Mouse (Mus musculus) myocyte (in vitro differentiated cells): ENCODE data around the gene Nxf1. TPM values are rescaled to one million over a fixed set of nuclear protein-coding genes. Genes with fewer than 3 reads are reported as not detected.

Experiments used
- H3K27me3 ChIP-seq: one replicate; pipeline ENCODE4 v1.6.1; 2011; ENCODE audit not compliant: control insufficient read depth, insufficient read depth, insufficient read length
- H3K36me3 ChIP-seq: one replicate; pipeline ENCODE4 v1.6.1; 2011; ENCODE audit not compliant: control insufficient read depth, insufficient read depth
- H3K4me2 ChIP-seq: one replicate; pipeline ENCODE4 v1.6.1; 2011; ENCODE audit warnings: low read depth, control low read depth
- H3K4me3 ChIP-seq: one replicate; pipeline ENCODE4 v1.5.1; 2011; ENCODE audit warnings: mild to moderate bottlenecking, control low read depth, moderate library complexity
- H3K79me2 ChIP-seq: one replicate; pipeline ENCODE4 v1.6.1; 2011; ENCODE audit not compliant: control insufficient read depth, insufficient read depth
- H3ac ChIP-seq: one replicate; pipeline ENCODE4 v1.6.1; 2011; ENCODE audit not compliant: control insufficient read depth, insufficient read length
- CEBPB ChIP-seq: IDR thresholded peaks from 2 replicates; pipeline ENCODE4 v1.6.1; 2011; ENCODE audit warnings: mild to moderate bottlenecking, moderate library complexity; ENCODE audit not compliant: poor library complexity, insufficient read depth, severe bottlenecking
- E2F4 ChIP-seq: IDR thresholded peaks from one replicate; pipeline ENCODE4 v1.6.1; 2011; ENCODE audit warnings: mild to moderate bottlenecking, control low read depth, moderate library complexity; ENCODE audit not compliant: insufficient read depth
- MAX ChIP-seq: IDR thresholded peaks from one replicate; pipeline ENCODE4 v1.6.1; 2011; ENCODE audit warnings: low read depth, mild to moderate bottlenecking, control low read depth
- MYOD1 ChIP-seq, 3 experiments: IDR thresholded peaks; one replicate each; pipeline ENCODE4 v1.6.1; 2011; ENCODE audit warnings: control low read depth in 2 of 3, low read depth in 2 of 3, mild to moderate bottlenecking in 2 of 3, moderate library complexity in 1 of 3; ENCODE audit not compliant: insufficient read length in 2 of 3, control insufficient read depth in 1 of 3
- MYOG ChIP-seq, 3 experiments: IDR thresholded peaks; one replicate each; pipeline ENCODE4 v1.6.1; 2011; ENCODE audit warnings: control low read depth in 2 of 3, low read depth in 2 of 3, mild to moderate bottlenecking in 2 of 3; ENCODE audit not compliant: insufficient read length in 2 of 3, control insufficient read depth in 1 of 3, insufficient read depth in 1 of 3
- POLR2A ChIP-seq: IDR thresholded peaks from one replicate; pipeline ENCODE4 v1.6.1; 2011; ENCODE audit warnings: low read depth, mild to moderate bottlenecking, control low read depth, moderate library complexity; ENCODE audit not compliant: insufficient read length
- POLR2AphosphoS2 ChIP-seq: IDR thresholded peaks from one replicate; pipeline ENCODE4 v1.6.1; 2011; ENCODE audit warnings: low read depth, control low read depth; ENCODE audit not compliant: insufficient read length
- REST ChIP-seq: IDR thresholded peaks from one replicate; pipeline ENCODE4 v1.6.1; 2011; ENCODE audit warnings: mild to moderate bottlenecking, control low read depth, moderate library complexity; ENCODE audit not compliant: insufficient read depth, insufficient read length
- SRF ChIP-seq: IDR thresholded peaks from one replicate; pipeline ENCODE4 v1.6.1; 2011; ENCODE audit warnings: low read depth; ENCODE audit not compliant: control insufficient read depth, insufficient read length
- TCF12 ChIP-seq: IDR thresholded peaks from one replicate; pipeline ENCODE4 v1.6.1; 2011; ENCODE audit warnings: mild to moderate bottlenecking, control low read depth; ENCODE audit not compliant: poor library complexity, insufficient read depth, severe bottlenecking
- TCF3 ChIP-seq: IDR thresholded peaks from one replicate; pipeline ENCODE4 v1.6.1; 2011; ENCODE audit warnings: low read depth, control low read depth; ENCODE audit not compliant: insufficient read length
- USF1 ChIP-seq: IDR thresholded peaks from one replicate; pipeline ENCODE4 v1.6.1; 2011; ENCODE audit warnings: low read depth, mild to moderate bottlenecking, control low read depth, moderate library complexity
- polyA plus RNA-seq: library from polyadenylated mRNA; unstranded; fragments of >200 nt; fragmentation: generic; extraction: Trizol; gene quantifications from one replicate; pipeline ENCODE4 v1.2.1, GENCODE M21; 2012; ENCODE audit warnings: missing spikeins

The Nxf1 gene
- polyA plus RNA-seq, 1 experiment = 64.3 TPM

DNA sequence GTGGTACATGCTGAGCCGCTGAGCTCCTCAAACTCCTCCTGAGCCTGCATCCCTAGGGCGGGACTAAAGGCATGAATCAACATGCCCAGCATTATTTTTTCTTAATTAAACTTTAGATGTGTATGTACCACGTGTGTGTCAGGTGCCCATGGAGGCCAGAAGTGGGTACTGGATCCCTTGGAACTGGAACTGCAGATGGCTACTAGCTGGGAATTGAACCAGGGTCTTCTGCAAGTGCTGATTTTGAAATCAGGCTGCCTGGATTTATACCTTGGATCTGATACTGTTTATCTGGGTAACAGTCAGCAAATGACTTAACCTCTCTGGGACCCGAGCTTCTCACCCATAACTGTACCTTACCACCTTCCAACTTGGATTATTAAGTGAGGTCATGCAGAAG is 34.9 kb upstream of the Nxf1 start:
- peak overlapping the region; percentile 97 for H3K4me3 ChIP-seq
- peak overlapping the region; percentile 26 for H3ac ChIP-seq
- H3K27me3 ChIP-seq = no peaks in the 10 kb centered on the region
- H3K4me2 ChIP-seq = peak overlapping the region; percentile 67
- peaks cover 34% of the 10 kb centered on the region for H3K36me3 ChIP-seq
- H3K79me2 ChIP-seq = peaks cover 65% of the 10 kb centered on the region
- TF ChIP-seq REST = no peak

DNA sequence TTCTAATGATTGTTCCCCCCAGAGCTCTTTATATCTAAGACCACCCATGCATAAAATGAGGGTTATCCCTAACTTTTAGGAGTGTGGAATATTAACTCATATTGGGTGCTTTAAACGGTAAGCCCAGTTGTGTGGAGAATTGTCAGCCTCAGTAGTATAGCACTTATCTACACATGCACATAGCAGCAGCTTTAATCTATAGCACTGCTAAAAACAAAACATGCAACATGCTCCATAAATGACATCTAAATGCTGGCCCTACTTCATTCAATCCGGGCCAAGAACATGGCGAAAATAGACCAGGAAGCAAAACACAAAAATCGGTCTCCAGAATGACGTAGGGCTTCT is 34.3 kb upstream of the Nxf1 start:
- Histone ChIP-seq H3ac (peak overlapping the region; percentile 26), H3K27me3 (no peaks in the 10 kb centered on the region), H3K36me3 (peaks cover 35% of the 10 kb centered on the region), H3K4me3 (peak overlapping the region; percentile 97), H3K79me2 (peaks cover 61% of the 10 kb centered on the region), H3K4me2 (peak overlapping the region; percentile 67)
- TF ChIP-seq MAX = no peak
- TF ChIP-seq CEBPB = no peak
- TF ChIP-seq USF1 = no peak
- TF ChIP-seq POLR2A = no peak
- TF ChIP-seq POLR2AphosphoS2 = no peak
- no peak for TF ChIP-seq MYOD1 (IDR thresholded peaks at IDR 0.05; ENCODE audit: control insufficient read depth in 1 of 3, insufficient read length in 2 of 3, low read depth in 2 of 3)
- no peak for TF ChIP-seq E2F4
- TF ChIP-seq REST = no peak
- no peak for TF ChIP-seq SRF
- no peak for TF ChIP-seq TCF12
- TF ChIP-seq MYOG (IDR thresholded peaks at IDR 0.05; ENCODE audit: control insufficient read depth in 1 of 3, insufficient read depth in 1 of 3, insufficient read length in 2 of 3, low read depth in 2 of 3) = no peak
- TF ChIP-seq TCF3 = no peak

DNA sequence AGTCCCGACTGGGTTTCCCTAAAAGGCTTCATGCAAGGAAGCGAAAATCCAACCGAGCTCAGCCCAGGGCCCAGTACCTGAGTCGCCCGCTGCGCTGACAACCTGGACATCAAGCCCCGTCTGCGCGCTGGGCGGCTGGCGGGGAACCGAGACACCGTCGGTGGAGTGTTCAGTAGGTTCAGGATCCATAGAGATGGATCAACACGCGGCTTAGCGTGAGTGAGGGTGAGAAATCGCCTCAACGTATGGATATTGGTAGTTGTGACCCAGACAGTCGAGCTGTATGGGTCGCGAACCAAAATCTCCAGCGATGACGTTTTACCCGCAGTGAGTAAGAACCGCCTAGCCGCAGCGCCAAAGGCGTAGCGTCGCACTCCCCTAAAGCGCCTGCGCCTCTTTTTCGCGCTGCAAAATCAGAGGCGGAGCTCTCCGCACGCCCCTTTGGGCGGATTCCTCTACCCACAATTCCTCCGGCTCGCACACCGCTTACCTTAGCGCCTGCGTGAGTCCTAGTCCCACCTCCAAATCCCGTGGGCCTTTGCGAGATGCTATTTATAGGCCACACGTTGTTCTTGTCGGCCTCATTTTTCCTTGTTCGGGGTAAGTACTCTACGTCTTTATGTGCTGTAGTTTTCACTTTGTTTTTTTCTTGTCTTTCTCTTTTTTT is 33.8 kb upstream of the Nxf1 start, which contains the start of gene Slc3a2:
Gene Slc3a2 (minus strand): TSS at position 463 of the 667 bp plus-strand sequence.
- Histone ChIP-seq H3K79me2 (peaks cover 58% of the 10 kb centered on the region), H3K27me3 (no peaks in the 10 kb centered on the region), H3K36me3 (peaks cover 35% of the 10 kb centered on the region), H3K4me2 (peak within 1 kb of the TSS; percentile 94), H3K4me3 (peak within 1 kb of the TSS; percentile 97), H3ac (peak within 1 kb of the TSS; percentile 26)
- no peak for TF ChIP-seq USF1
- peak; percentile 85 for TF ChIP-seq POLR2AphosphoS2
- no peak for TF ChIP-seq MYOD1 (IDR thresholded peaks at IDR 0.05; ENCODE audit: control insufficient read depth in 1 of 3, insufficient read length in 2 of 3, low read depth in 2 of 3)
- no peak for TF ChIP-seq TCF3
- peak; percentile 51 for TF ChIP-seq E2F4
- peak; percentile 78 for TF ChIP-seq SRF
- no peak for TF ChIP-seq REST
- TF ChIP-seq CEBPB = no peak
- TF ChIP-seq TCF12 = no peak
- peak; percentile 75 for TF ChIP-seq MAX
- TF ChIP-seq POLR2A = peak; percentile 83
- no peak for TF ChIP-seq MYOG (IDR thresholded peaks at IDR 0.05; ENCODE audit: control insufficient read depth in 1 of 3, insufficient read depth in 1 of 3, insufficient read length in 2 of 3, low read depth in 2 of 3)

DNA sequence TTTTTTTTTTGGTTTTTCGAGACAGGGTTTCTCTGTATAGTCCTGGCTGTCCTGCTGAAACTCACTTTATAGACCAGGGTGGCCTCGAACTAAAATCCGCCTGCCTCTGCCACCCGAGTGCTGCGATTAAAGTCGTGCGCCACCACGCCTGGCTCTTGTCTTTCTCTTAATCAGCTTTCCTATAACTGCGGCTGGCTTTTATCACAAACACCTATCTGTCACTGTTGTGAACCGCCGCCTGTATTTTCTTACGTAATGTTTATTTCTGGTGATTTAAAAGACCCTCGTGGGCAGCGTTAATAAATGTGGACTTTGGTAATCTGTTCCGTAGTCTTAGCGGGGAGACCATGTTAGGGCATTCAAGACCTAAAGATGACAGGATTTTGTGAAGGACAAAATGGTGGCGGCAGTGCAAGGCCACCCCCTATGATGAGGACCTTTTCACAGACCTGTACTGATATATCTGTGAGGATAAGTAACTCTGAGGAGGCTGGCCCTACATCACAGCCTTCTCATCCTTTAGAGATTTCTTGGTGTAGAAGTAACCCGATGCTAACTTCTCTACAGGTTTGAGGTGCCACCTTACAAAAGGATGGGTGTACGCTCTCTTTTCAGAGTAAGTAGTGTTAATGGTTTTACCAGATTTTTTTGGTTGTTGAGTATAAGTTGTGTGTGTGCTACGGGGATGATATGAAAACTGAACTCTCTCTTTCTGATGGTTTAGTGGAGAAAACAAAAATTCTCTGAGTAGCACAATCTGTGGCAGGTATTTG is 33.1 kb upstream of the Nxf1 start:
- no peaks in the 10 kb centered on the region for H3K27me3 ChIP-seq
- H3K4me2 ChIP-seq = peak overlapping the region; percentile 94
- H3K4me3 ChIP-seq = peak overlapping the region; percentile 97
- peaks cover 55% of the 10 kb centered on the region for H3K79me2 ChIP-seq
- H3K36me3 ChIP-seq = peaks cover 35% of the 10 kb centered on the region
- TF ChIP-seq REST = no peak
- no peak for TF ChIP-seq TCF3
- no peak for TF ChIP-seq CEBPB
- no peak for TF ChIP-seq POLR2A
- no peak for TF ChIP-seq MYOD1 (IDR thresholded peaks at IDR 0.05; ENCODE audit: control insufficient read depth in 1 of 3, insufficient read length in 2 of 3, low read depth in 2 of 3)
- TF ChIP-seq SRF = no peak
- no peak for TF ChIP-seq POLR2AphosphoS2
- no peak for TF ChIP-seq USF1
- TF ChIP-seq E2F4 = no peak
- no peak for TF ChIP-seq MAX
- no peak for TF ChIP-seq MYOG (IDR thresholded peaks at IDR 0.05; ENCODE audit: control insufficient read depth in 1 of 3, insufficient read depth in 1 of 3, insufficient read length in 2 of 3, low read depth in 2 of 3)
- no peak for TF ChIP-seq TCF12
- peak overlapping the region; percentile 26 for H3ac ChIP-seq

DNA sequence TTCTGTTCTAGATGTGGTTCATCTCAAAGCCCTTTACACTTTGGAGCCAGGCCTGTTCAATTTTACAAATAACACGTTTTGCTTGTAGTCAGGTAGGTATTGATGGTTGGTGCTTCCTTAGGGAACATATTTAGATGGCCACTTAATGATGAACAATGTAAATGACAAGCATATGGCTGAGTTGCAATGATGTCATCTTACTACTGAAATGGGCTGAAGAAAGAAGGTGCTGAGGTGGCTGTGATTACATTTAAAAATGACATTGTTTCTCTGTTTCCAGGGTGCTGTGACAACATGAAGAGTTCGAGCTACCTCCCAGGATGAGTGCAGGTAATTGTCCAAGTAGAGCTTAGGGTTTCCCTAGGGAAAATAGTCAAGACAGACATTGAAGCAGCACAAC is 32.5 kb upstream of the Nxf1 start:
- Histone ChIP-seq H3ac (peak overlapping the region; percentile 26), H3K36me3 (peaks cover 35% of the 10 kb centered on the region), H3K27me3 (no peaks in the 10 kb centered on the region), H3K4me2 (peak overlapping the region; percentile 94), H3K79me2 (peaks cover 51% of the 10 kb centered on the region), H3K4me3 (peak overlapping the region; percentile 97)
- TF ChIP-seq POLR2A (peak; percentile 10), POLR2AphosphoS2 (peak; percentile 9), CEBPB (no peak), E2F4 (no peak), MYOG (IDR thresholded peaks at IDR 0.05; ENCODE audit: control insufficient read depth in 1 of 3, insufficient read depth in 1 of 3, insufficient read length in 2 of 3, low read depth in 2 of 3) (no peak), TCF3 (no peak), SRF (no peak), USF1 (no peak), REST (no peak), TCF12 (no peak), MAX (no peak), MYOD1 (IDR thresholded peaks at IDR 0.05; ENCODE audit: control insufficient read depth in 1 of 3, insufficient read length in 2 of 3, low read depth in 2 of 3) (no peak)
